Mouse (Mus musculus) erythroblast, embryonic 14.5 days (primary cell): Measurements from ENCODE around the gene Pltp.

Experiments used
- GATA1 ChIP-seq: IDR thresholded peaks from 2 replicates; pipeline ENCODE4 v1.6.1; 2012; ENCODE audit warnings: low read length, inconsistent platforms, mixed read lengths
- TAL1 ChIP-seq: IDR thresholded peaks from 3 replicates; pipeline ENCODE4 v1.6.1; 2012; ENCODE audit warnings: low read length, inconsistent platforms, mixed read lengths

GRCm38 (mm10) chr2:164817206-164817605, 40.3 kb downstream of the Pltp start:
- TF ChIP-seq TAL1 (no peak), GATA1 (no peak)
